Mouse (Mus musculus): ENCODE data around the gene Ndufa4l2. TPM values are rescaled to one million over a fixed set of nuclear protein-coding genes. Genes with fewer than 3 reads are reported as not detected.

The Ndufa4l2 gene
- polyA plus RNA-seq, 1 experiment: 0.23 TPM

DNA sequence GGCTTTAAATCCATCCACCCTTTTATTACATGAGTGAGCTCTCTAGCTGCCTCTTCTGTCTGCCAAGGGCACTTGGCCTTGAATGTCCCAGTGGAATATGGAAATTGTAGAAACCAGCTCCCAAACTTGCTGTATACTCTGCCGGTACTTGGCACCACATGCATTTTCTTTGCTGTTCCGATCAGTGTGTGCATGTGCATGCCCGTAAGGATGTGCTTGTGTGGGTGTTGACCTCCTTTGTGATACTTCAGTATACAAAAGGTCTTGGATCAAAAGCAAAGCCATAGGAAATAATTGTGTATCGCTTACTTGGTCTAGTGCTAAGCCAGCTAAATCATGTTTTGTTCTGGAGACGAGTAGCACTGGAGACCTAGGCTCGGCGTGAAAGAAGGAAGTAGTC is 25.9 kb upstream of the Ndufa4l2 start:
- TF ChIP-seq FLI1 (IDR thresholded peaks at IDR 0.05; ENCODE audit: low read length): no peak
- no peak for TF ChIP-seq GATA1 (IDR thresholded peaks at IDR 0.05; ENCODE audit: borderline replicate concordance, low read length)
- Histone ChIP-seq H3K4me3 (replicated peaks) (no peak overlapping the region), H3K4me1 (peaks cover 12% of the 10 kb centered on the region), H3K36me3 (replicated peaks; ENCODE audit: low read length) (peaks cover 92% of the 10 kb centered on the region), H3K27me3 (replicated peaks) (no peaks in the 10 kb centered on the region), H3K9me3 (no peaks in the 10 kb centered on the region)

DNA sequence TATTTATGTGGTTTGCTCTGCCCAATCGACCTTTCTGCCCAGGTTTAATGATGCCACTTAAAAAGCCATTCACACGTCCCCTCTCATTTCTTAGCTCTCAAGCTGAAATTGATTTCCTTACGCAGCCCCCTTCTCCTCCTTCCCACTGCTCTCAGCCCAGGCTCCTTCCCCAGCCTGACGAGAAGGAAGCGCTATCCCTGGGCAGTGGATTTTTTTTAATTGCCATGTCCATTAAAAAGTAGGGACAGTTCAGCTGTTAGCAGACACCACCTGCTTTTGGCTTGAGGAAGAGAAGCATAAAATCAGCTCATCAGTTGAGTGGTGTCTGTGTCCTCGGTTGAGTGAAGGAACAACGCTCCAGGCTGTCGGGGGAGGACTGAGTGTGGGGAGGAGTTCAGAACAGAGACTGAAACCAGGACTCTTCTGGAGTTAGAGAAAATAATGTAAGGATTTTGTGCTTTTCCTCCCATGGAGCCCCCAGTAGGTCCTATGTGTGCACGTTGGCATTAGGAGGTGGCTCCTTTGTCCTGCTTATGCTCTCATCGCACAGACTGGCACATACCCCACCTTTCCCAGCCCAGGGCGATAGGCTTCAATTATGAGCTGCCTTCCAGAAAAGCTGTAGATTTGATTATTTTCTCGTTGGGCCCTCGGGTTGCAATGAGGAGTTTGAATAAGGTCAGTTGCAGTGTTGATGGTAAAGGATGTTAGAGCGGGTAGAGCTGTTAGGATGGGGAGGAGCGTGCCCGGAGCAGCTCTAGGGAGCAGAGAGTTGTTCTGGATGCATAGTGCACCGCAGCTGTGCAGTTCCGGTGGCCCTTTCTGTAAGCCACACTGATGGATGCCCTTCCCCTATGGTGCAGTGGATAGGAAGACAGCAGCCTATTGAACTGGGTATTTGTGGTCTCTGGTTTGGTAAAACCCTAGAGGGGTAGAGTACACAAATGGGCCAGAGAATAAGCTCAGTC is 24.3 kb upstream of the Ndufa4l2 start:
- Histone ChIP-seq H3K9me3 (no peaks in the 10 kb centered on the region), H3K4me3 (replicated peaks) (no peak overlapping the region), H3K36me3 (replicated peaks; ENCODE audit: low read length) (peaks cover 91% of the 10 kb centered on the region), H3K4me1 (peaks cover under 1% of the 10 kb centered on the region; the same call in 1 of the 2 replicates), H3K27me3 (replicated peaks) (no peaks in the 10 kb centered on the region)
- TF ChIP-seq FLI1 (IDR thresholded peaks at IDR 0.05; ENCODE audit: low read length) (no peak), GATA1 (IDR thresholded peaks at IDR 0.05; ENCODE audit: borderline replicate concordance, low read length) (no peak)

GRCm38 (mm10) chr10:127491128-127491512 is 23.6 kb upstream of the Ndufa4l2 start:
- no peaks in the 10 kb centered on the region for H3K27me3 ChIP-seq (replicated peaks)
- TF ChIP-seq GATA1 (IDR thresholded peaks at IDR 0.05; ENCODE audit: borderline replicate concordance, low read length) (no peak), FLI1 (IDR thresholded peaks at IDR 0.05; ENCODE audit: low read length) (no peak)
- H3K4me1 ChIP-seq: no peaks in the 10 kb centered on the region; the same call in 1 of the 2 replicates
- H3K4me3 ChIP-seq (replicated peaks): no peak overlapping the region
- H3K9me3 ChIP-seq: no peaks in the 10 kb centered on the region
- peaks cover 92% of the 10 kb centered on the region for H3K36me3 ChIP-seq (replicated peaks; ENCODE audit: low read length)

DNA sequence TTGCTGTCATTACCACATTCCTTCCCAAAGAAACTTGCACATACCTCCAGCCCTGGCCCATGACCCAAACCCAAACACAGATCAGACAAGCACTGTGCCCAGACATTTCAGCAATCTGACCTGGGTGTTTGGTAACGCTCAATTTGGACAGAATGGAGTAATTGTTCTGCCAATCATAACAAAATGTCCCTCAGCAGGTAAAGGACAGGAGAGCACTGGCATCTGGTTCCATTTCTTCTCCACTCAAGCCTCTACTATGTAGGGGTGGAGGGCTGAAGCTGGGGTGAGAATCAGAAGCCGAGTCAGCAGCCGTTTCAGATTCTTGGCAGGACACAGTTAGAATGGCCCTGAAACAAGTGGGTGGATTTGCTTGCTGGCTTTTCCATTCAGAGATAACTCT is 22.6 kb upstream of the Ndufa4l2 start:
- no peaks in the 10 kb centered on the region for H3K27me3 ChIP-seq (replicated peaks)
- H3K4me3 ChIP-seq (replicated peaks): no peak overlapping the region
- H3K36me3 ChIP-seq (replicated peaks; ENCODE audit: low read length): peaks cover 96% of the 10 kb centered on the region
- TF ChIP-seq GATA1 (IDR thresholded peaks at IDR 0.05; ENCODE audit: borderline replicate concordance, low read length) (no peak), FLI1 (IDR thresholded peaks at IDR 0.05; ENCODE audit: low read length) (no peak)
- H3K4me1 ChIP-seq: no peaks in the 10 kb centered on the region; the same call in 1 of the 2 replicates
- no peaks in the 10 kb centered on the region for H3K9me3 ChIP-seq

- peaks cover 96% of the 10 kb centered on the region for H3K36me3 ChIP-seq (replicated peaks; ENCODE audit: low read length)
- peaks cover 4% of the 10 kb centered on the region; the same call in 1 of the 2 replicates for H3K4me1 ChIP-seq
- TF ChIP-seq GATA1 (IDR thresholded peaks at IDR 0.05; ENCODE audit: borderline replicate concordance, low read length): no peak
- TF ChIP-seq FLI1 (IDR thresholded peaks at IDR 0.05; ENCODE audit: low read length): no peak
- H3K27me3 ChIP-seq (replicated peaks): no peaks in the 10 kb centered on the region
- H3K9me3 ChIP-seq: no peaks in the 10 kb centered on the region
- no peak overlapping the region for H3K4me3 ChIP-seq (replicated peaks)
Measured at GRCm38 (mm10) chr10:127496156-127496555, 18.6 kb upstream of the Ndufa4l2 start.

DNA sequence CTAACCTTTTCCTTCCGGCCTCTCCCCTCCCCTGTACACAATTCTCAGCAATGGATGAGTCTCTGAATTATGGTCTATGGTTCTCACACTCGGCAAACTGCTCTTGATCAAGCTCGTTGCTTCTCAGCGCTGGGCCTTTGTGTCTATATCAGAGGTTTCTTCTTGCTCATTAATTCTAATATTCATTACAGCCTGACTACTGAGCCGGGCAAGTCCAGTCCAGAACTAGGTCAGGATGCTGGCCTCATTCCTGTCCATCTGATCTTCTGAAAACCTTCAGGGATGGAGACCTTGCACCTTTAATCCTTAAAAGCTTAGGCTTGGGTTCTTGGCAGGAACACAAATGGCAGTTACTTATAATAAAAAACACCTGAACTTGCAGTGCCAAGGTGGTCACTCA is 15.3 kb upstream of the Ndufa4l2 start:
- Histone ChIP-seq H3K9me3 (no peaks in the 10 kb centered on the region), H3K4me3 (replicated peaks) (no peak overlapping the region), H3K36me3 (replicated peaks; ENCODE audit: low read length) (peaks cover 79% of the 10 kb centered on the region), H3K4me1 (0 out of 2 replicates have a peak, but pooled peaks cover 4% of the 10 kb centered on the region), H3K27me3 (replicated peaks) (peaks cover 9% of the 10 kb centered on the region)
- TF ChIP-seq GATA1 (IDR thresholded peaks at IDR 0.05; ENCODE audit: borderline replicate concordance, low read length) (no peak), FLI1 (IDR thresholded peaks at IDR 0.05; ENCODE audit: low read length) (no peak)

- H3K9me3 ChIP-seq: no peaks in the 10 kb centered on the region
- peaks cover 9% of the 10 kb centered on the region for H3K27me3 ChIP-seq (replicated peaks)
- no peak overlapping the region for H3K4me3 ChIP-seq (replicated peaks)
- TF ChIP-seq GATA1 (IDR thresholded peaks at IDR 0.05; ENCODE audit: borderline replicate concordance, low read length) (no peak), FLI1 (IDR thresholded peaks at IDR 0.05; ENCODE audit: low read length) (no peak)
- H3K4me1 ChIP-seq: 0 out of 2 replicates have a peak, but pooled peaks cover 4% of the 10 kb centered on the region
- peaks cover 74% of the 10 kb centered on the region for H3K36me3 ChIP-seq (replicated peaks; ENCODE audit: low read length)
Measured at GRCm38 (mm10) chr10:127500042-127500441, 14.7 kb upstream of the Ndufa4l2 start.

DNA sequence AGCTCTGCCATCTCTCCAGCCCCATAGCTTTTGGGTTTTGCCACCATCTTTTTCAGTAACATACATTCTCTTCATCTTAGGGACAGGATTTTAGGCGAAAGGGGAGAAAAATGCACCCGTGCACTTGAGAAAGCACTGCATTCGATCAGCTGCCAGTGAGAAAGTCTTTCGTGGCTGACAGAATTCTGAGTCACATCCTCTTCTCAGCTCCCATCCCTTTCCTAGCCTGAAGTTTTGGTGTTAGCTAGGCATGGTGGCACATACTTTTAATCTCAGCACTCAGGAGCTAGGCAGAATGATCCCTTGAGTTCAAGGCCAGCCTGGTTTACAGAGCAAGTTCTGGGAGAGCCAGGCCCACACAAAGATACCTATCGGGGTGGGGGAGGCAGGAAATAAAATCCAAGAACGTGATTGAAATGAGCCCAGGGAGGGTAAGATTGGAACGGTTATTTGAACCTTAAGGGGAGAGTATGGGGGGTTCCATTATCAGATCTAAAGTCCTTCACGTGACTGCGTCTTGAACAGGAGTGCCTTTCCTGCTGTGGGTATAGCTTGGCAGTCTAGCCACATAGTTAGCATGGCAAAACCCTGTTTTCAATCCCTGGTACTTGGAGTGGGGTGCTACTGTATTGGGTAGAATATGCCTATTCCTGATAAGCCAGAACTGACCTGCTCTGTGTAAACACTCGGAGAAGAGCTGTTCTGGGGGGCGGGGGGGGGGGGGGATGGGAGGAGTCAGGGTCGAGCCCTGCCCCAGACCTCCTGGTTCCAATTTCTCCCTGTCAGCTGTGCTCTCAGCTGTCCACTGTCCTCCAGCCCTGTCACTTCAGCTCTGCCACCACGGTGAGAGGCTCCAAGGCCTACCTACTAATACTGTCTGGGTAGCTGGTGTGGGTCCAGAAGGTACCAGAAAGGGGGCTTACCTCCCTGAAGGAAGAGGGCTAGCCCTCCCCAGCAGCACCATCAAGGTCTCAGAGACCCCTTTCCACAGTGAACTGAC is 13.6 kb upstream of the Ndufa4l2 start, which contains the start of gene Stac3:
Stac3 (plus strand) TSS at position 793 of the 1,000 bp plus-strand sequence.
- TF ChIP-seq GATA1 (IDR thresholded peaks at IDR 0.05; ENCODE audit: borderline replicate concordance, low read length) (no peak), FLI1 (IDR thresholded peaks at IDR 0.05; ENCODE audit: low read length) (no peak)
- Histone ChIP-seq H3K4me3 (replicated peaks) (no peak within 1 kb of the TSS), H3K27me3 (replicated peaks) (peaks cover 14% of the 10 kb centered on the region), H3K9me3 (no peaks in the 10 kb centered on the region), H3K4me1 (0 out of 2 replicates have a peak, but pooled peaks cover 4% of the 10 kb centered on the region), H3K36me3 (replicated peaks; ENCODE audit: low read length) (peaks cover 70% of the 10 kb centered on the region)

GRCm38 (mm10) chr10:127508239-127508638 is 6.5 kb upstream of the Ndufa4l2 start:
- Histone ChIP-seq H3K4me1 (peaks cover 53% of the 10 kb centered on the region), H3K36me3 (replicated peaks; ENCODE audit: low read length) (peaks cover 20% of the 10 kb centered on the region), H3K4me3 (replicated peaks) (peak overlapping the region; percentile 68), H3K9me3 (no peaks in the 10 kb centered on the region), H3K27me3 (replicated peaks) (peaks cover 63% of the 10 kb centered on the region)
- no peak for TF ChIP-seq FLI1 (IDR thresholded peaks at IDR 0.05; ENCODE audit: low read length)
- TF ChIP-seq GATA1 (IDR thresholded peaks at IDR 0.05; ENCODE audit: borderline replicate concordance, low read length): no peak

All from megakaryocyte, embryonic 14.5 days (primary cell).